ENCODE assay signal across 10 mouse cellular contexts in genomic region chr17:29057361-29057890, GRCm38 (mm10). TPM values are rescaled to one million over a fixed set of nuclear protein-coding genes. Genes with fewer than 3 reads are reported as not detected.
DNase-seq lines count a peak whose midpoint lies in the region; ATAC-seq lines count a peak whose summit lies in the region.
"Had no signal": no experiment of that assay in that cellular context is flagged by ENCODE, and none has a peak within 500 bp of the region (broad histone marks: within the 10 kb centered on the region; RNA-seq: fewer than 3 reads in every experiment).

No protein-coding gene starts in this region.

- DNase-seq in heart, adult 11 months, result peak; percentile 40
- no peak for DNase-seq in heart, postnatal 36 days
- no peak for DNase-seq in midbrain, embryonic 10.5 days (ENCODE audit: low spot score)
- no peak for DNase-seq in midbrain, embryonic 11.5 days (ENCODE audit: low spot score, missing footprints)
- DNase-seq in embryonic facial prominence, embryonic 14.5 days (ENCODE audit: low spot score), result no peak
- no peak for DNase-seq in right cerebral cortex, postnatal 36 days (ENCODE audit: low spot score in 2 of 2)
- no peak for DNase-seq in embryo, embryonic 10.5 days (ENCODE audit: low spot score)
- no peak for DNase-seq in lung, postnatal 10 days
- DNase-seq: right cerebral cortex, postnatal 14 days had no signal

- H3K4me2 ChIP-seq in midbrain, embryonic 11.5 days, result no peak overlapping the region
- H3K4me2 ChIP-seq in embryonic facial prominence, embryonic 14.5 days (ENCODE audit: low read depth, low read length), result peak overlapping the region; percentile 21; the same call in 1 of the 2 replicates
- H3K4me2 ChIP-seq: lung, embryonic 15.5 days had no signal

- no peak for ATAC-seq in midbrain, embryonic 11.5 days (ENCODE audit: low FRiP score)
- ATAC-seq in embryonic facial prominence, embryonic 14.5 days (ENCODE audit: low read depth), result no peak

- H3K36me3 ChIP-seq in midbrain, embryonic 10.5 days, result peaks cover 7% of the 10 kb centered on the region
- no peaks in the 10 kb centered on the region for H3K36me3 ChIP-seq in midbrain, embryonic 11.5 days (ENCODE audit: control insufficient read depth, insufficient read depth, low read length)
- no peaks in the 10 kb centered on the region for H3K36me3 ChIP-seq in embryonic facial prominence, embryonic 14.5 days (ENCODE audit: control insufficient read depth, insufficient read depth, low read length)
- H3K36me3 ChIP-seq: lung, embryonic 15.5 days had no signal

- intact Hi-C loops in heart, postnatal 36 days (cut with DNase I), result no loop called here

- no peaks in the 10 kb centered on the region for H3K27me3 ChIP-seq in midbrain, embryonic 10.5 days (ENCODE audit: low read depth, poor library complexity, severe bottlenecking)
- H3K27me3 ChIP-seq in midbrain, embryonic 11.5 days (ENCODE audit: control insufficient read depth, insufficient read depth, low read length), result no peaks in the 10 kb centered on the region
- no peaks in the 10 kb centered on the region for H3K27me3 ChIP-seq in embryonic facial prominence, embryonic 14.5 days (replicated peaks; ENCODE audit: control insufficient read depth, insufficient read depth, low read length)
- H3K27me3 ChIP-seq: lung, embryonic 15.5 days had no signal

- H3K4me3 ChIP-seq in midbrain, embryonic 10.5 days, result no peak overlapping the region
- no peak overlapping the region for H3K4me3 ChIP-seq in midbrain, embryonic 11.5 days (ENCODE audit: low read depth, low read length)
- H3K4me3 ChIP-seq in embryonic facial prominence, embryonic 14.5 days (ENCODE audit: low read depth, low read length), result no peak overlapping the region
- H3K4me3 ChIP-seq: lung, embryonic 15.5 days had no signal

- no peaks in the 10 kb centered on the region for H3K9me3 ChIP-seq in midbrain, embryonic 10.5 days (replicated peaks)
- no peaks in the 10 kb centered on the region for H3K9me3 ChIP-seq in midbrain, embryonic 11.5 days (ENCODE audit: control insufficient read depth, low read length)
- no peaks in the 10 kb centered on the region for H3K9me3 ChIP-seq in embryonic facial prominence, embryonic 14.5 days (ENCODE audit: control insufficient read depth, low read length)
- H3K9me3 ChIP-seq: lung, embryonic 15.5 days had no signal

- WGBS in midbrain, embryonic 10.5 days, result 85% methylated on average over 11 of the region's 11 CpGs
- WGBS in midbrain, embryonic 11.5 days, result 77% methylated on average over 11 of the region's 11 CpGs
- 72% methylated on average over 11 of the region's 11 CpGs for WGBS in embryonic facial prominence, embryonic 14.5 days

- peak overlapping the region; percentile 69 for H3K27ac ChIP-seq in midbrain, embryonic 10.5 days (replicated peaks)
- no peak overlapping the region for H3K27ac ChIP-seq in midbrain, embryonic 11.5 days (ENCODE audit: low read depth, low read length)
- peak overlapping the region; percentile 52; the same call in 1 of the 2 replicates for H3K27ac ChIP-seq in embryonic facial prominence, embryonic 14.5 days (replicated peaks; ENCODE audit: low read depth, low read length)
- H3K27ac ChIP-seq: lung, embryonic 15.5 days had no signal

- peaks cover 27% of the 10 kb centered on the region for H3K4me1 ChIP-seq in midbrain, embryonic 10.5 days
- H3K4me1 ChIP-seq in midbrain, embryonic 11.5 days (ENCODE audit: control insufficient read depth, insufficient read depth, low read length), result peaks cover 5% of the 10 kb centered on the region
- peaks cover 21% of the 10 kb centered on the region for H3K4me1 ChIP-seq in embryonic facial prominence, embryonic 14.5 days (ENCODE audit: control insufficient read depth, insufficient read depth, low read length)

- no peak overlapping the region for H3K9ac ChIP-seq in midbrain, embryonic 11.5 days (ENCODE audit: low read length)
- H3K9ac ChIP-seq in embryonic facial prominence, embryonic 14.5 days (ENCODE audit: low read depth, low read length), result no peak overlapping the region
- H3K9ac ChIP-seq: lung, embryonic 15.5 days had no signal

RNA-seq across cellular contexts. Expression of gene Srsf3, which starts 25.0 kb away (rescaled TPM):
- 10 to 100 TPM; 54.9 to 60.9 TPM for total RNA-seq in heart, postnatal 36 days (2021)
- polyA plus RNA-seq in midbrain, embryonic 10.5 days (2016; fragmentation: Nextera tagmentation; extraction: Ambion mirVana), result 789 and 839 TPM in 2 replicates
- polyA plus RNA-seq in midbrain, embryonic 11.5 days (2014; fragmentation: Nextera tagmentation; extraction: Ambion mirVana), result 899 and 948 TPM in 2 replicates
- polyA plus RNA-seq in embryonic facial prominence, embryonic 14.5 days (2014; fragmentation: Nextera tagmentation; extraction: Ambion mirVana), result 494 and 574 TPM in 2 replicates

RNA-seq across cellular contexts. Expression of gene Cdkn1a, which starts 33.4 kb away (rescaled TPM):
- total RNA-seq in heart, postnatal 36 days (2021), result 10 to 100 TPM; 40.8 to 83.9 TPM
- 19.1 and 24.8 TPM in 2 replicates for polyA plus RNA-seq in midbrain, embryonic 10.5 days (2016; fragmentation: Nextera tagmentation; extraction: Ambion mirVana)
- 16.1 and 17.4 TPM in 2 replicates for polyA plus RNA-seq in midbrain, embryonic 11.5 days (2014; fragmentation: Nextera tagmentation; extraction: Ambion mirVana)
- 223 and 292 TPM in 2 replicates for polyA plus RNA-seq in embryonic facial prominence, embryonic 14.5 days (2014; fragmentation: Nextera tagmentation; extraction: Ambion mirVana)

RNA-seq across cellular contexts. Expression of gene Stk38, which starts 49.6 kb away (rescaled TPM):
- total RNA-seq in heart, postnatal 36 days (2021), result 10 to 100 TPM; 30.2 to 36.2 TPM
- polyA plus RNA-seq in midbrain, embryonic 10.5 days (2016; fragmentation: Nextera tagmentation; extraction: Ambion mirVana), result 115 and 130 TPM in 2 replicates
- polyA plus RNA-seq in midbrain, embryonic 11.5 days (2014; fragmentation: Nextera tagmentation; extraction: Ambion mirVana), result 130 and 139 TPM in 2 replicates
- polyA plus RNA-seq in embryonic facial prominence, embryonic 14.5 days (2014; fragmentation: Nextera tagmentation; extraction: Ambion mirVana), result 87.0 and 88.7 TPM in 2 replicates

RNA-seq across cellular contexts. Expression of gene Rab44, which starts 56.5 kb away (rescaled TPM):
- total RNA-seq in heart, postnatal 36 days (2021), result under 1 TPM; 0.43 to 0.50 TPM
- polyA plus RNA-seq in midbrain, embryonic 10.5 days (2016; fragmentation: Nextera tagmentation; extraction: Ambion mirVana), result 0.06 and 0.47 TPM in 2 replicates
- polyA plus RNA-seq in midbrain, embryonic 11.5 days (2014; fragmentation: Nextera tagmentation; extraction: Ambion mirVana), result 0.22 and 0.44 TPM in 2 replicates
- polyA plus RNA-seq in embryonic facial prominence, embryonic 14.5 days (2014; fragmentation: Nextera tagmentation; extraction: Ambion mirVana), result 1.7 and 2.2 TPM in 2 replicates
